Mouse (Mus musculus): Measurements from ENCODE around the gene Kif27. TPM values are rescaled to one million over a fixed set of nuclear protein-coding genes. Genes with fewer than 3 reads are reported as not detected.

Kif27 gene
- total and polyA plus RNA-seq, 3 experiments, result not detected

DNA sequence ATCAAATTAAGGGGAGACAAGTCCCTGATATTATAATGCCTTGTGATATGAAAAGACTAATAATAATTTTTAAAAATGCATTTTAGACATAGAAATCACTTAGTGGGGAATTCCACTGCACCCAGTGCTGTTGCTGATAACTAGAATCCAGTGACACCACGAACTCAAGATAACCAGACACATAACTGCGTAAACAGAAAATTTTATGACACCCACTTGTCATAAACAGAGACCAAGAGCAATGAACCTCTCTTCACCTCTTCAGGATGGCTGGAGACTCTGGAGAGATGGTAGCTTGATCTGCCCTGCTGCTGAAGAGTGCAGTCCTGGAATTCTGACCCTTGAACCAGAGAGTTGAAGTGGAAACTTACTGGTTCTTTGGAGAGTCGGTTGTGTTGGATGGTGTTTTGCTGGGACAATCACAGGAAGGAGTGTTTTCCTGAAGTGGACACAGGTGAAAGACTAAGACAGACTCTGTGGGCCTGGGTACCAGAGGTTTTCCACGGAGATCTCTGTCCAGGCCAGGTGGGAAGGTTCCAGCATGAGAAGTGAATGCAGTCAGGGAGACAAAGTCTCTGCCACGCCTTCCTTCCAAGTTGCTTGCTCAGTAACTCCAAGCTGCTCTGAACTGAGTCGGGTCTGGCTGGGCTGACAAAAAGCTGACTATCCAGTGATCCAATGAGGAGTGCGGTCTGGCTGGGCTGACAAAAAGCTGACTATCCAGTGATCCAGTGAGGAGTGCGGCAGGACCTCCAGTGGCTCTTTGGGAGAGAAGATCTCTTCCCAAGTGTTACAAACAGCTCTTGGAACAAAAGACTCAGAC is 5.6 kb upstream of the Kif27 start:
- no peaks in the 10 kb centered on the region for H3K79me2 ChIP-seq (replicated peaks; ENCODE audit: control insufficient read depth, extremely low read depth, insufficient read depth, poor library complexity, severe bottlenecking)
- H3K36me3 ChIP-seq (replicated peaks in 1 of 2; ENCODE audit: control insufficient read depth in 1 of 2, insufficient read depth in 1 of 2, low read length in 1 of 2), result no peaks in the 10 kb centered on the region
- peaks cover 9% of the 10 kb centered on the region for H3K9me3 ChIP-seq (replicated peaks; ENCODE audit: low read length)
- no peak overlapping the region for H3K9ac ChIP-seq (ENCODE audit: insufficient read depth, low read depth)
- DNase-seq (ENCODE audit: extremely low read depth), result no peak
- no peak overlapping the region for H3K4me3 ChIP-seq (replicated peaks in 1 of 3; ENCODE audit: low read depth in 2 of 3, low read length in 2 of 3, poor library complexity in 1 of 3)
- in situ Hi-C loops (cut with MboI; ENCODE audit: low pct_ligation_motif_present, low pct_unique_long_range_greater_than_20kb, low sequenced_read_pairs) (no loop called here), dilution Hi-C loops (cut with MboI; ENCODE audit: extremely low pct_ligation_motif_present, extremely low pct_unique_long_range_greater_than_20kb, low sequenced_read_pairs) (no loop called here)
- no peaks in the 10 kb centered on the region for H3K4me1 ChIP-seq (ENCODE audit: control insufficient read depth in 1 of 2, insufficient read depth in 2 of 2)
- H3K27ac ChIP-seq (ENCODE audit: insufficient read depth, low read depth), result no peak overlapping the region
- no peak overlapping the region for H3K4me2 ChIP-seq (ENCODE audit: insufficient read depth, low read depth, poor library complexity, severe bottlenecking)
- TF ChIP-seq ZNF384 (IDR thresholded peaks at IDR 0.05; ENCODE audit: low read depth, low read length) (no peak), CTCF (conservative IDR thresholded peaks at IDR 0.05 in 1 of 2, IDR thresholded peaks at IDR 0.05 in 1 of 2; ENCODE audit: low read depth in 2 of 2, low read length in 2 of 2) (no peak), TCF12 (IDR thresholded peaks at IDR 0.05; ENCODE audit: low read depth, low read length) (no peak), ETS1 (conservative IDR thresholded peaks at IDR 0.05; ENCODE audit: low read depth, low read length) (no peak), IRF4 (IDR thresholded peaks at IDR 0.05; ENCODE audit: low read depth, low read length) (no peak), SIN3A (IDR thresholded peaks at IDR 0.05; ENCODE audit: low read length) (no peak), NELFE (IDR thresholded peaks at IDR 0.05; ENCODE audit: low read depth, low read length) (no peak), PAX5 (IDR thresholded peaks at IDR 0.05; ENCODE audit: low read length) (no peak), NRF1 (IDR thresholded peaks at IDR 0.05; ENCODE audit: low read depth, low read length) (no peak), MAFK (IDR thresholded peaks at IDR 0.05; ENCODE audit: insufficient replicate concordance, low read length) (no peak), EP300 (IDR thresholded peaks at IDR 0.05; ENCODE audit: low read length) (no peak), MYC (IDR thresholded peaks at IDR 0.05; ENCODE audit: low read depth, low read length) (no peak), POLR2AphosphoS2 (IDR thresholded peaks at IDR 0.05; ENCODE audit: low read depth, low read length) (no peak), USF2 (conservative IDR thresholded peaks at IDR 0.05; ENCODE audit: low read depth, low read length) (no peak), ZKSCAN1 (IDR thresholded peaks at IDR 0.05; ENCODE audit: borderline replicate concordance, low read depth, low read length) (no peak), RCOR1 (conservative IDR thresholded peaks at IDR 0.05; ENCODE audit: low read depth, low read length) (no peak)
- H3K27me3 ChIP-seq (replicated peaks), result no peaks in the 10 kb centered on the region

DNA sequence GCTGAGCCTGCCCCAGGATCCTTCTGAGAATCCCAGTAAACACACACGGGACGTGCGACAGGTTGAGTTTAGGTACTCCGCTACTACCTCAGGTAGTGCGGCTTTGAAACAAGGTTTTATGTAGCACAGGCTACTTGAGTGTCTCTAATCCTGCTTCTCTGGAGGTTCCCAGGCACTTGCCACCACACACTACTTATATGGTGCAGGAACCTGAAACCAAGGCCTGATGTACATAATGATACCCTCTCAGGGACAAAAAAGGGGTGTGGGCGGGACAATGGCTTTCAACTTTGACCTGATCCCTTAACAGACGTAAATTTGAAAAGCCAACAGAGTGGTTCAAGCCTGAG is 357 bp upstream of the Kif27 start:
- no peaks in the 10 kb centered on the region for H3K27me3 ChIP-seq (replicated peaks)
- no peak for DNase-seq (ENCODE audit: extremely low read depth)
- H3K79me2 ChIP-seq (replicated peaks; ENCODE audit: control insufficient read depth, extremely low read depth, insufficient read depth, poor library complexity, severe bottlenecking), result no peaks in the 10 kb centered on the region
- no peaks in the 10 kb centered on the region for H3K4me1 ChIP-seq (ENCODE audit: control insufficient read depth in 1 of 2, insufficient read depth in 2 of 2)
- H3K4me3 ChIP-seq (replicated peaks in 1 of 3; ENCODE audit: low read depth in 2 of 3, low read length in 2 of 3, poor library complexity in 1 of 3), result no peak overlapping the region
- in situ Hi-C loops (cut with MboI; ENCODE audit: low pct_ligation_motif_present, low pct_unique_long_range_greater_than_20kb, low sequenced_read_pairs), result no loop called here
- H3K4me2 ChIP-seq (ENCODE audit: insufficient read depth, low read depth, poor library complexity, severe bottlenecking), result no peak overlapping the region
- TF ChIP-seq RAD21 (IDR thresholded peaks at IDR 0.05; ENCODE audit: low read depth, low read length) (no peak), ZC3H11A (IDR thresholded peaks at IDR 0.05; ENCODE audit: low read depth, low read length) (no peak), IRF4 (IDR thresholded peaks at IDR 0.05; ENCODE audit: low read depth, low read length) (no peak)
- H3K36me3 ChIP-seq (replicated peaks in 1 of 2; ENCODE audit: control insufficient read depth in 1 of 2, insufficient read depth in 1 of 2, low read length in 1 of 2), result no peaks in the 10 kb centered on the region
- no peak overlapping the region for H3K27ac ChIP-seq (ENCODE audit: insufficient read depth, low read depth)
- H3K9me3 ChIP-seq (replicated peaks; ENCODE audit: low read length), result peaks cover 11% of the 10 kb centered on the region
- no peak overlapping the region for H3K9ac ChIP-seq (ENCODE audit: insufficient read depth, low read depth)
- dilution Hi-C loops (cut with MboI; ENCODE audit: extremely low pct_ligation_motif_present, extremely low pct_unique_long_range_greater_than_20kb, low sequenced_read_pairs), result no loop called here

Data from CH12.LX (cell line).